Mouse (Mus musculus): ENCODE data around the gene Cep95. TPM values are rescaled to one million over a fixed set of nuclear protein-coding genes. Genes with fewer than 3 reads are reported as not detected.
A peak's percentile ranks its signal among the peaks of the same experiment; 100 is the strongest.

Cep95 gene
- polyA plus RNA-seq, 1 experiment, result 2.0 TPM

- Histone ChIP-seq H3K4me1 (peaks cover 29% of the 10 kb centered on the region), H3K4me3 (replicated peaks) (peak overlapping the region; percentile 78), H3K36me3 (replicated peaks; ENCODE audit: low read length) (peaks cover 15% of the 10 kb centered on the region), H3K27me3 (replicated peaks) (peaks cover 53% of the 10 kb centered on the region), H3K9me3 (peaks cover 18% of the 10 kb centered on the region; the same call in 1 of the 2 replicates)
- TF ChIP-seq GATA1 (IDR thresholded peaks at IDR 0.05; ENCODE audit: borderline replicate concordance, low read length), result no peak
- no peak for TF ChIP-seq FLI1 (IDR thresholded peaks at IDR 0.05; ENCODE audit: low read length)
These were observed 36.9 kb upstream of the Cep95 start for GRCm38 (mm10) chr11:106752103-106752502.

- Histone ChIP-seq H3K36me3 (replicated peaks; ENCODE audit: low read length) (peaks cover 23% of the 10 kb centered on the region), H3K27me3 (replicated peaks) (peaks cover 56% of the 10 kb centered on the region), H3K9me3 (peaks cover 18% of the 10 kb centered on the region; the same call in 1 of the 2 replicates), H3K4me1 (peaks cover 37% of the 10 kb centered on the region), H3K4me3 (replicated peaks) (no peak overlapping the region)
- TF ChIP-seq FLI1 (IDR thresholded peaks at IDR 0.05; ENCODE audit: low read length), result no peak
- TF ChIP-seq GATA1 (IDR thresholded peaks at IDR 0.05; ENCODE audit: borderline replicate concordance, low read length), result no peak
These were observed 35.7 kb upstream of the Cep95 start for GRCm38 (mm10) chr11:106753314-106753713.

- peaks cover 44% of the 10 kb centered on the region for H3K4me1 ChIP-seq
- TF ChIP-seq FLI1 (IDR thresholded peaks at IDR 0.05; ENCODE audit: low read length) (no peak), GATA1 (IDR thresholded peaks at IDR 0.05; ENCODE audit: borderline replicate concordance, low read length) (no peak)
- peaks cover 25% of the 10 kb centered on the region for H3K36me3 ChIP-seq (replicated peaks; ENCODE audit: low read length)
- no peak overlapping the region for H3K4me3 ChIP-seq (replicated peaks)
- peaks cover 50% of the 10 kb centered on the region for H3K27me3 ChIP-seq (replicated peaks)
- H3K9me3 ChIP-seq, result peaks cover 18% of the 10 kb centered on the region; the same call in 1 of the 2 replicates
These were observed 33.5 kb upstream of the Cep95 start for GRCm38 (mm10) chr11:106755583-106755982.

- Histone ChIP-seq H3K9me3 (peaks cover 10% of the 10 kb centered on the region; the same call in 1 of the 2 replicates), H3K27me3 (replicated peaks) (peaks cover 19% of the 10 kb centered on the region), H3K36me3 (replicated peaks; ENCODE audit: low read length) (peaks cover 28% of the 10 kb centered on the region), H3K4me1 (peaks cover 58% of the 10 kb centered on the region), H3K4me3 (replicated peaks) (no peak overlapping the region)
- TF ChIP-seq GATA1 (IDR thresholded peaks at IDR 0.05; ENCODE audit: borderline replicate concordance, low read length), result no peak
- no peak for TF ChIP-seq FLI1 (IDR thresholded peaks at IDR 0.05; ENCODE audit: low read length)
These were observed 30.0 kb upstream of the Cep95 start for GRCm38 (mm10) chr11:106759028-106759427.

GRCm38 (mm10) chr11:106760511-106760910 is 28.5 kb upstream of the Cep95 start:
- TF ChIP-seq GATA1 (IDR thresholded peaks at IDR 0.05; ENCODE audit: borderline replicate concordance, low read length) (no peak), FLI1 (IDR thresholded peaks at IDR 0.05; ENCODE audit: low read length) (no peak)
- Histone ChIP-seq H3K4me3 (replicated peaks) (peak overlapping the region; percentile 65), H3K4me1 (peaks cover 71% of the 10 kb centered on the region), H3K9me3 (0 out of 2 replicates have a peak, but pooled peaks cover 10% of the 10 kb centered on the region), H3K27me3 (replicated peaks) (peaks cover 9% of the 10 kb centered on the region), H3K36me3 (replicated peaks; ENCODE audit: low read length) (peaks cover 34% of the 10 kb centered on the region)

GRCm38 (mm10) chr11:106762139-106762799 is 26.8 kb upstream of the Cep95 start:
- Histone ChIP-seq H3K4me1 (peaks cover 68% of the 10 kb centered on the region), H3K9me3 (no peaks in the 10 kb centered on the region), H3K27me3 (replicated peaks) (peaks cover 2% of the 10 kb centered on the region), H3K4me3 (replicated peaks) (peak overlapping the region; percentile 81), H3K36me3 (replicated peaks; ENCODE audit: low read length) (peaks cover 36% of the 10 kb centered on the region)
- no peak for TF ChIP-seq FLI1 (IDR thresholded peaks at IDR 0.05; ENCODE audit: low read length)
- TF ChIP-seq GATA1 (IDR thresholded peaks at IDR 0.05; ENCODE audit: borderline replicate concordance, low read length), result no peak

GRCm38 (mm10) chr11:106762800-106763185 is 26.3 kb upstream of the Cep95 start:
- Histone ChIP-seq H3K27me3 (replicated peaks) (no peaks in the 10 kb centered on the region), H3K4me1 (peaks cover 62% of the 10 kb centered on the region), H3K9me3 (peaks cover 3% of the 10 kb centered on the region; the same call in 1 of the 2 replicates), H3K36me3 (replicated peaks; ENCODE audit: low read length) (peaks cover 37% of the 10 kb centered on the region), H3K4me3 (replicated peaks) (peak overlapping the region; percentile 81)
- TF ChIP-seq FLI1 (IDR thresholded peaks at IDR 0.05; ENCODE audit: low read length) (no peak), GATA1 (IDR thresholded peaks at IDR 0.05; ENCODE audit: borderline replicate concordance, low read length) (no peak)

GRCm38 (mm10) chr11:106766611-106767162 is 22.4 kb upstream of the Cep95 start:
- H3K36me3 ChIP-seq (replicated peaks; ENCODE audit: low read length), result peaks cover 62% of the 10 kb centered on the region

GRCm38 (mm10) chr11:106767516-106767915 is 21.5 kb upstream of the Cep95 start:
- TF ChIP-seq FLI1 (IDR thresholded peaks at IDR 0.05; ENCODE audit: low read length) (no peak), GATA1 (IDR thresholded peaks at IDR 0.05; ENCODE audit: borderline replicate concordance, low read length) (no peak)
- H3K36me3 ChIP-seq (replicated peaks; ENCODE audit: low read length), result peaks cover 69% of the 10 kb centered on the region

More at GRCm38 (mm10) chr11:106766611-106767162, 22.4 kb upstream of the Cep95 start:
- Histone ChIP-seq H3K9me3 (peaks cover 4% of the 10 kb centered on the region; the same call in 1 of the 2 replicates), H3K4me1 (peaks cover 37% of the 10 kb centered on the region), H3K4me3 (replicated peaks) (no peak overlapping the region), H3K27me3 (replicated peaks) (no peaks in the 10 kb centered on the region)
- TF ChIP-seq GATA1 (IDR thresholded peaks at IDR 0.05; ENCODE audit: borderline replicate concordance, low read length) (no peak), FLI1 (IDR thresholded peaks at IDR 0.05; ENCODE audit: low read length) (no peak)

More at GRCm38 (mm10) chr11:106767516-106767915, 21.5 kb upstream of the Cep95 start:
- Histone ChIP-seq H3K4me3 (replicated peaks) (no peak overlapping the region), H3K9me3 (peaks cover 4% of the 10 kb centered on the region; the same call in 1 of the 2 replicates), H3K4me1 (peaks cover 29% of the 10 kb centered on the region), H3K27me3 (replicated peaks) (no peaks in the 10 kb centered on the region)

Data from megakaryocyte, embryonic 14.5 days (primary cell).